Mouse (Mus musculus) CH12.LX (cell line): ENCODE measurements around the gene Olfml2b.

Experiments
- CTCF ChIP-seq, 2 experiments: IDR thresholded peaks in 1 of 2; conservative IDR thresholded peaks in 1 of 2; 2 replicates each; pipeline ENCODE4 v1.5.1; 2011 to 2012; ENCODE audit warnings: low read depth in 2 of 2, low read length in 2 of 2, improper control_type of control experiment in 1 of 2, inconsistent platforms in 1 of 2, mild to moderate bottlenecking in 1 of 2, moderate library complexity in 1 of 2
- IRF4 ChIP-seq: IDR thresholded peaks from 2 replicates; pipeline ENCODE4 v1.6.1; 2014; ENCODE audit warnings: low read depth, mild to moderate bottlenecking, inconsistent platforms, low read length, improper control_type of control experiment
- MAX ChIP-seq: IDR thresholded peaks from 2 replicates; pipeline ENCODE4 v1.6.1; 2011; ENCODE audit warnings: low read length, improper control_type of control experiment
- MYC ChIP-seq: IDR thresholded peaks from 2 replicates; pipeline ENCODE4 v1.6.1; 2011; ENCODE audit warnings: low read depth, mild to moderate bottlenecking, improper control_type of control experiment, low read length

DNA sequence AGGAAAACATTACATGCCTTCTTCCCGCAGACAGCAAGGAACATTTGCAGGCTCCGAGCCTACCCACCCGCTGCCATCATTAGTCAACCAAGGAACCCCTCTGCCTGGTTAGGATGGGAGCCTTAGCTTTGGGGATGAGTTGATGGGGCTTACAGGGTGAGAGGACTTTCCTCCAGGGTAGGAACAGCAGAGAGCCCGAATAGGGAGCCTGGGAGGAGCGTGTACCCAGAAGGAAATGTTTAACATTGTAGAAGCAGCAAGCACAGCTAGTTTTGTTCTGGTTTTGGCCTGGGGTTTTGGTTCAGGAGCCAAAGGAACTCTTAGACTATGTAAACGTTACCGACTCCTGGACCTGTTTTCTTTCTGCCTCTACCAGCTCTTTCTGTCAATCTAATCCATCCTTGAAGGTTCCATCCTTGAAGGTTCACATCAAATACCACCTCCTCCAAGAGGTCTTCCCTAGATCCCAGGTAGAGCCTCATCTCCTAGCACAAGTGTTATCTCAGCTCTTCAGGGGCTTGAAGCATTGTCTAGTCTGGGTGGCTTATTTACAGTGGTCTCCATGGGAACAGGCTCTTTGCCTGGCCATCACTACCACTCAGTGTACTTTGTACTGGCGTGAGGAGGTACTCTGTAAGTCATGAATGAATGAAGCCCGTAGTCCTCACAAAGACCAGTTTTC, 2.4 kb downstream of the Olfml2b start:
- TF ChIP-seq MYC (no peak), CTCF (conservative IDR thresholded peaks at IDR 0.05 in 1 of 2, IDR thresholded peaks at IDR 0.05 in 1 of 2; ENCODE audit: low read depth in 2 of 2, low read length in 2 of 2) (no peak), MAX (no peak), IRF4 (no peak)
